Mouse (Mus musculus): ENCODE measurements around the gene Fgfr2.

Fgfr2 gene

DNA sequence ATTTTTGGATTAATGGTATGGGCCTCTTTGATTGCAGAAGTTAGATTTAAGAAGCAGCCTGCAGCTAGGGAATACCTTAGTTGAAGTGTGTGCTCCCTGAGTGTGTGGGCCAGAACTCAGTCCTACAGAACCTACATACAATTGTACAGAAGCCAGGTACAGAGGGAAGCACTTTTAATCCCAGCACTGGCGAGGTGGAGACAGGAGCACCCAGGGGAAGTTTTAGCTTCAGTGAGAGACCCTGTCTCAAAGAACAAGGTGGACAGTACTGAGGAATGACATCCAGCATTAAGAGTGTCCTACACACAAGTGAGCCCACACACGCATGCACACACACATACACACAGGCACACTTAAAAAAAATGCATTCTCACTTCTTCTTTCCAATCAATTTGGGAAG is 2545.1 kb downstream of the Fgfr2 start:
- DNase-seq (ENCODE audit: low spot score in 2 of 2): no peak

DNA sequence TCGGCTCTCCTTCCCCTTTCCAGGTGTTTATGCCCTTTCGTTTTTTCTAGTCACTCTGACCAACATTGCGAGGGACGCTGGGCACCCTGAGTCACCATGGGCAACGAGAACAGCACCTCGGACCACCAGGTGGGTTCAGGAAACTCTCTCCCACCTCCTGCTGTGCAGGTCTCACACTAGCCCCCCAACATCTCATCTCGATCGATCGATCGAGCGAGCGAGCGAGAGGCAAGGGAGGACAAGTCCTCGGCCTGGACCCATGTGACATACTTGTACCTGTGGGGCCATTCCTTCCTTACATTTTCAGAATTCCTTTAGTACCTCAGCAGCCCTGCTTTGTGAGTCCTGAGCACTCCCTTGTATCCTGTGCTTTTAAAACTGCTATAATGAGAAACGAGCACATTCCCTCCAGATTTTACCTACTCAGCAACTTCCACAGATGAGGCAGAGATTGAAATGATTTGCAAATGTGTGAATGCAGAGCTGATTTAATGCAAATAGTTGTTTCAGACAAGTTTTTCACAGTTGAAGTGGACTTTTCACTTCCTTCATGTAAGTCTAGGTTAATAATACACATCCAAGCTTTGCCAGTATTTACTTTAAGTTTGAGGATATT is 2545.7 kb downstream of the Fgfr2 start, which contains the start of gene Tacc2:
Gene Tacc2, plus strand, starts transcription at position 51 of the 616 bp plus-strand sequence.
- DNase-seq (ENCODE audit: low spot score in 2 of 2): no peak

DNA sequence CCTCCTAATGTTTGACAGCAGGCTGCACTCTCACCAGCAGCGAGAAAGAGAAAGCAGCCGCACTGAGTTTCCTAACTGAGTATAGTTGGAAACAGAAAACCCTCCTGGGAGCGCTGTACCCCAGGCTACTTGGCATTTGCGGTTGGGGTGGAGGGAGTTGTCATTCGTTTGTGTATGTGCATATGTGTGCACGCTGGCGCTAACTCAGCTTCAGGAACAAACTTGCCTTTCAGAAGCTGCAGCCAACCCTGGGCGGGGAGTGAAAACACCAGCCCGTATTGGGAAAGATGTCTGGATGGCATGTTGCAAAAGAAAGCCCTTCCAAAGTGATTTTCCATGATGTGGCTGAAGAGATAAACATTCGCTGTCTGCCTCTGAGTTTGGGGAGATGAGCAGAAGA is 2546.2 kb downstream of the Fgfr2 start:
- DNase-seq (ENCODE audit: low spot score in 2 of 2): no peak

DNA sequence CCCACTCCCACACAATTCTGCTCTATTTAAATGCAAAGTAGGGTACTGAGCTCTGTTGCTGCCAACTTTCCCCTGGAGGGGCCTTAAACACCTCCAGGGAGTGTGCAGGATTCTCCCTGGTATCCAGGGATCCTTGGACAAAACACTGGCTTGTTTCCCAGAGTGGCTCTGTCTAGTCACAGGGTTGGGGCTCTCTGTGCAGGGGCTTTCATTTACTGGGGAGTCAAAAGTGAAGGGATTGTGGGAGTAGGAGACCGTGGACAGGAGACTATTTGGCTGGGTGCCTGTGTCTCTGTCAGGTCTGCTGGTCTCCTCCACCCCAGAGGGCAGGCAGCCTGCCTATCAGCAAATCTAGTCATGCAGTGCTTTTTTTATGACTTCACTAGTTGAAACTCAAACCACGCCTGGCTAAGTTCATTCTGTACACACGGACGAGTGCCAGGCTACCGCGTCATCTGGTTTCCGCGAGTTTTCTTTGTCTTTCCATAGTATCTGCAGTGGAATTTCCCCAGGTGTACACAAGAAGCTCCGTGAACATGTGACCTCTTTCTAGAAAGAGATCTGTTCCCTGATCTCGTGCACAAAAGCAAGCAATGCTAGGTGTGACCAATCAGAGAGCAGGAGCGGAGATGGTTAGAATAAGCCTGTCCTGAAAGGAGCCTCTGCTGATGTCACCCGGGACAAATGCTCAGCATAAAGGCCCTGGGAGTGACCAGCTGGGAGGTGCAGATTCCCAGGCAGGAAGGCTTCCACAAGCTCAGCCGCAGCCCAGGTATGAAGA is 2548.7 kb downstream of the Fgfr2 start:
- DNase-seq (ENCODE audit: low spot score in 2 of 2): no peak

DNA sequence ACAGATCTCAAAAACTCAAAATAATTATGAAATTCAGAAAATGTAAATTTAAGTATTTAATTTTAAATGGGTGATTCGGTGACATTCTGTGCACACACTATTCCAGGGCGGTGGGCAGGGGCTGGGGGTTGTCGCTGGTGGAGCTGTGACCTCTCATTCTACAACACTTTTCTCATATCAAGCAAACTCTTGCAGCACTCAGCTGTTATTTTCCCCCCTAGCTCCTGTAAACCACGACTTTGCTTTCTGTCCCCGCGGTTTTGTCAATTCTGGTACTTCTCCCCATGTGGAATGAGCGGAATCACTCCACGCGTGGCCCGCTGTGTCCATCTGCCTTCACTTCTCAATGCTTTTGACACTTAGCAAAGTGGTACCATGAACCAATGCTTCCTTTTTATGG is 2549.4 kb downstream of the Fgfr2 start:
- DNase-seq (ENCODE audit: low spot score in 2 of 2): no peak

DNA sequence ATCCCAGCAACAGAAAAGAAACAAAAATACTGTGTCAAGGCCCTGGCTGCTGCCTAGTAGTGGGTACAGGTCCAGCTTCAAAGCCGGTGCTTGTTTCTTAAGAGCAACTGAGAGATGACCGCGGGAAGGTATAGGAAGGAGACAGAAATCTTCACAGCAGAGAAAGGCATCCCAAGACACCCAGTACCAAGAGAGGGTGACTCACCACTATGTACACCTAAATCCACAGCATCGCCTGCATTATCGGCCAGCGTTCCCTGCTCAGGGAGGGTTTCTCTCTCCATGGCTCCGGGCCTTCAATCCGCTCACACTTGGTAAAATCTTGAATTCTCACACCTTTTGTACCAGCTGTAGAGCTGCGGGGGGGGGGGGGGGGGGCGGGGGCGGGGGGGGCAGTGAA is 2550.3 kb downstream of the Fgfr2 start, which contains the start of gene Nsmce4a:
Gene Nsmce4a, minus strand, starts transcription at position 298 of the 400 bp plus-strand sequence.
- no peak for DNase-seq (ENCODE audit: low spot score in 2 of 2)

DNA sequence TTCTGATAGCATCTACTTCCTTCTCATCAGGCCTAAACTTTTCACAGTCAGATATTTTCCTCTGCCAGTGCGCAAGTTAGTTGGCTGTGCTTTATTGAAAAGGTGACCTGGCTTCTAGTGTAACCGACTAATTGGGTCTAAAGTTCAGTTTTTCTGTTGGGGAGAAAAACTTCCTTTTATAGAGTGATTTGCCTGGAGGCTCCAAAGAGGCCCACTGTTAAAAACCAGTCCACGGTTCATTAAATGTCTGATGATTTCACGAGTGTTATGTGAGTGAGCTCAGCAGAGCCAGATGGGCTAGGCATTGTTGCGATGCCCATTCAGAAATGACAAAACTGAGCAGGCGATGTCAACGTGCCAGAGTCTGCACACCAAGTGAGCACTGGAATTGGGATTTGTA is 2552.7 kb downstream of the Fgfr2 start:
- no peak for DNase-seq (ENCODE audit: low spot score in 2 of 2)

DNA sequence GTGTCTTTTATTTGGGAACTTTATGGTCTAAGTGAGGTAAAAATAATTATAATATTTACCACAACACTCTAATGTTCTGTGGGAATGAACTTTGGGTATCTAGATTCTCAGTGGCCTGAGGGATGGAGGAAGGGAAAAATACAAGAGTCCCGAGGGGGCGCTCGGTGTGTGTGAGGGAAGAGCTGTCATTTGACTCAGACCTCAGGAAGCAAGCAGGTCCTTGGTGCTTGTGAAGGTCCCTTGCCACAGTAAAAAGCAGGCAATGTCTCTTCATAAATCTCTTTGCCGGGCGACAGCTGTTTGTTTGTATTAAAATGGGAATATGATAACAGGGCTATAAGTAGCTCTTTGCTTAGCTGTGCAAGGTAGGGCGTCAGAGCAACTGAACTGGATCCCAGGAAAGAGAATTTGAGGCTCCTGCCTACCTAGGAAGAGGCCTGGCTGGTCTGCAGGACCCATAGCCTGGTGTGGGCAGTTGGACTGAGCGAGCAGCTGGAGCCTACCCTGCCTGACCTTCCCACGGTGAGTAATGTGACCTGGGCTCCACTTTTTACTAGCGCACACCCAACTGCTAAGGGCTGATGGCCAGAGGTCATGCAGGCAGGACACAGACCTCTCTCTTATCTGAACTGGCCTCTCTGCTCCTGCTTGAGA is 2554.2 kb downstream of the Fgfr2 start:
- DNase-seq (ENCODE audit: low spot score in 2 of 2): no peak

DNA sequence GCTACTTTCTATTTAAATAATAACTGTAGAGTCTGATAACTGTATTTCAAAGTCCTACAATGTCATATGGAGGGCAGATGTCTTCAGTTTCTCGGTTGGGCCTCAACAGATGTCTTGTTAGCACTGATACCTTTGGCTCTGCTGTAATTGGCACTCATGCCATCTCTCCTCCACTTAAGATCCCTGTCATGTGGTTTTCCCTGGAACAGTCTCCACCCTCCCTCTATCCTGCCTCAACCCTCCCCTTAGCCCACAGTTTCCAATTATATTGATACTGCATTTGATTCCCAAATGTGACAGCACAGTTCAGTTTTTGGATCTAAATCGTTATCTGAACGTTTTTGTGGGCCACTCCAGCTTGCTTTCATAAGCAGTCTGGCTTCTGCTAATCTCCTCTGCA is 2558.6 kb downstream of the Fgfr2 start:
- DNase-seq (ENCODE audit: low spot score in 2 of 2): no peak

DNA sequence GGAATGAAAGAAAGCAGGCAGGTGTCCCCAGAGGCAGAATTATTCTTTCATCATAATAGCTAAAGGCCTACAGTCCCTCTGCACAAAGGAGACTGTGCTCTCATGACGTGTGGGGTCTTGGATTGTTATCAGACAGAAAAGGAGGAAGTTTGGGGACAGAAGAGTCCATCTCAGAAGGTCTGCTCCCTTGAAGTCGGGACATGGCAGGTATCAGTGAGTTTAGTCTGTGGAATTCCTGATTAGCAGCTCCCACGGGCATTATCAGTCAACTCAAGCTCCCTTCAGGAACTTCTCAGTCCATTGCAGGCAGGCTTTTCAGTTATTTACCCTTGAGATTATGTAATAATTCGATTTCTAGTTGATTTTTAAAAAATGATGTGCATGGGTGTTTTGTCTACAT is 2559.3 kb downstream of the Fgfr2 start:
- DNase-seq (ENCODE audit: low spot score in 2 of 2): no peak

DNA sequence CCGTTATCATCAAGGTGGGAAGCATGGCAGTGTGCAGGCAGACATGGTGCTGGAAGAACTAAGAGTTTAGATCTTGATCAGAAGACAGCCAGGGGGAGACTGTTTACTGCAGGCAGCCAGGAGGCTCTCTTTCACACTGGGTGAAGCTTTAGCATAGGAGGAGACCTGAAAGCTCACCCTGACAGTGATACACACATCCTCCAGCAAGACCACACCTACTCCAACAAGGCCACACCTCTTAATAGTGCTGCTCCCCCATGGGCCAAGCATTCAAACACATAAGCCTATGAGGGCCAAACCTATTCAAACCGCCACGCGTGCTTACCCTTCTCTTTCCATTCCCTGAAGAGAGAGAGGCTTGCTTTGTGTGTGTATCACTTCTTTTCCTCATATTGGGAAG is 2559.9 kb downstream of the Fgfr2 start:
- no peak for DNase-seq (ENCODE audit: low spot score in 2 of 2)

DNA sequence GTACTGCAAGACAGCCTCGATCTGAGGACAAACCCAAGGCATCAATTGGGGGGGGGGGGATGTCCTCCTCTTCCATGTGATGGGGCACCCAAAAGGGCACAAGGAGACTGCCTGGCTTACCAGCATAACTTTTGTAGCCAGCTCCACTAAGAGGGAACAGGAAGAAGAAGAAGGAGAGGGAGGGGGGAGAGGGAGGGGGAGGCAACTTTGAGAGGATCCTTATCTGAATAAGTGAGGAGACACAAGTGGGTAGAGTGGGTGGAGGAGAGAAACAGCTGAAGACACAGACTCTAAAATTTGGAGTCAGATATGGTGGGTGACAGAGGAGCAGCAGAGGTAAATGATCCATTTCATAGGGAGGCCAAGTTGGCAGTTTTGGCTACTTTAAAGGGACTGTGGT is 2562.2 kb downstream of the Fgfr2 start:
- no peak for DNase-seq (ENCODE audit: low spot score in 2 of 2)

DNA sequence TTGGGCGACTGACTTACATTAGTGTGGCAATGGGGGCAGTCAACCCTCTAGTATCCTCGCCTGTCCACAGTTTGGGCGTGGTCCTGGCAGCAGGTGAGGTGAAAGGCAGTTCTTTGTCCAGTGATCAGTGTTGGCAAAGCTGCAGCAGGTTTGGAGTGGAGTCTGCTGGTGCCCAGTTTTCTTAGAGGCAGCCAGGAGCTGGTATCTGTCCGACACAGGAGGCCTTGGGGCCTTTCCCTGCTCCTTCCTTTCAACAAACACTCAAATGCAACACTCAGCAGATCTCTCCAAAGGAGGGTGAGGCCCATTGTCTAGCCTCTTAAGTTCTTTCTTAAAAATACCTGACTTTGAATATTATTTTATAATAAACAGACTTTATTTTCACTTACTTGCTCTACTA is 2564.6 kb downstream of the Fgfr2 start:
- DNase-seq (ENCODE audit: low spot score in 2 of 2): no peak

DNA sequence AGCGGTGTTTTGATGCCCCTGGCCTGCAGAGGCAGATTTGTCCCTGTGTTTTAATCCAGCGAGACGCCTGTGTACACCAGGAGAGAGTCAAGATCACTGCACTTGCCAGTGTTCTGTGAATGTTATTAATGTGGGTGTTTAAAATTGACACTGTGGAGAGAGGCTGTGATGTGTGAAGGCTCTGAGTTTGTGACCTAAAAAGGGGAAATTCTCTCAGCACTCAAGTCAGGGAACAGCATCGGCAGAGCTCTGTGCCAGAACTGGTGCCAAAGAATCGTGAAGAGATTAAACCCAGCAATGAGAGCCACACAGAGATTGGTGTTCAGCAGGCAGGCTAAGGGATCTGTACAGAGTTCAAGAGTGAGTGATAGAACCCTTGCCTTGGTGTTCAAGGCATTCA is 2567.6 kb downstream of the Fgfr2 start:
- DNase-seq (ENCODE audit: low spot score in 2 of 2): no peak

DNA sequence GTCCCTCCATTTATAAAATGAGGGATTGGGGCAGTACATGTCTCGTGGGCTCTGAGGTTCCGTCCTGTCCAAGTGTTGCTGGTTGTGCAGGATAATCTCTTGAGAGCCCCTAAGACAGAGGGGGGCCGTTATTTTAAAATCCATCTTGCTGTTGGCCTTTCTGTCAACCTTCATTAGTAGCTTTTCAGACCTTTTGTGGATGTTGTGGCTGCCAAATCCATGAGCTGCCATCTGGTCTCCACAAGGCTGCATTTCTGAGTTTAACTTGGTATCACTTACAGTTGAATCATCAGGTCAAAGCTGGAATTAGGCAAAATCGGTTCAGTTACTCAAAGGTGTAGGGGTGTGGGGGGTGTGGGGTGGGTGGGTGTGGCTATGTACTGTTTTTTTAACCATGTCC is 2569.8 kb downstream of the Fgfr2 start:
- DNase-seq (ENCODE audit: low spot score in 2 of 2): no peak

DNA sequence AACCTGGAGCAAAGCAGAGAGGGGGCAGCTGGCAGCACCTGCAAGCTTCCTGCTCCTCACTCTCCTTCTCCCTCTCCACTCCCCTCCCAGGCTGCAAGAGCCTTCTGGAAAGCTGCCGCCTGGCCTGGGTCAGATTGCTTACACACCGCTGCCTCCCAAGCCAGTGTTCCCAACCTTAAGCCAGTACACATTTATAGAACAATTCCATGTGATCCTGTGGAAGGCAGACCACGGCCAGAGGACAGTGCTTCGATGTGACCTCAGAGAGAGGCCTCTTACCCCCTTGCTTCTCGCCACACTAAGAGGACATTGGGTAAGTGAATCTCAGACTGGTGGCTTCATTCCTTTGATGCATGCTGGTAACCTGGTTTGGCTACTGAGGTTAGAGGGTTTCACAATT is 2570.4 kb downstream of the Fgfr2 start:
- DNase-seq (ENCODE audit: low spot score in 2 of 2): no peak

DNA sequence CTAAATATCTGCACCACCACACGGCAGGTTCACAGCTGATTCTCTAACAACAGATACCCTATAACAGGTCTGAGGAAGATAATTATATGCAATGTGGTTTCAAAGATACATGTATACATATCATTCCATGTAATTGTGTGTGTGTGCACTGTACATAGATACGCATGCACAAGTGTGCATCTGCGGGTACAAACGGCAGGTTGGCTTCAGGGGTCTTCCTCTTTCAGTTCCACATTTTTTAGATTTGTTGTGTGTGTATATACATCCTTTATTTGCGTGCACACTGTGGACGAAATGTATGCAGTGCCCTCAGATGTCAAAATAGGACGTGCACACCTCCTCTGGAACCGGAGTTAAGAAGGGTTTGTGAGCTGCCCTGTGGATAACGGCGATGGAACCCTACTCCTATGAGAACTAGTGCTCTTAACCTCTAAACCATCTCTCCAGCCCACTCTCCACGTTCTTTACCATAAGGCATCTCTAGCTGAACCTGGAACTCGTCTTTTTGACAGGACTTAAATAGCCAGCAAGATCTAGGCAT is 2575.4 kb downstream of the Fgfr2 start:
- DNase-seq (ENCODE audit: low spot score in 2 of 2): no peak

DNA sequence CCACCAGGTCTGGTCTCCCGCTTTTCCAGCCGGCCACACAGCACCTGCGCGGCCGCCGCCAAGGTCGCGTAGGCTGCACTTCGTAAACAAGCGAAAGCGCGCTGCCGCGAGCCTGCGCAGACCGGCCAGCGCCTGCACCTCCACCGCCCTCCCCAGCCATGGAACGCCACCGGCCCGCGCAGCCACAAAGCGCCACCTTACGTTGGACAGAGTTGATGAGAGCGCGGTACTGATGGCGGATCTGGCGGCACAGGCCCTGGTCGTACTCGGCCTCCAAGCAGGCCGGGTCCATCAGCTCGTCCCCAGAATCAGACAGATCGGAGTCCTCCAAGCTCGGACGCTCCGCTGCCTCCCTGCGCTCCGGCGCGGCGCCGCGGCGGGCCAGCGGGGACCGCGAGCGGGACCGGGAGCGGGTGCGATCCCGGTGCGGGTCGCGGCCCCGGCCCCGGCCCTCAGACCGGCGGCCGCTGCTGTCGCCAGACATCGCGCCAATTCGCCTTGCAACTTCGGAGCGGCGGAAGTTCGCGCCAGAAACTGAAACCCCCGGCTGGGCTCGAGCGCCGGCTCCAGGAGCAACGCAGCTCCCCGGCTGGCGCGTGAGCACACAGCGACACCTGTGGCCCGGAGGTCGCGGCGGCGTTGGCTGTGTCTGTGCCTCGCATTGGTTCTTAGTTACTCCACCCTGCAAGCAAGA is 2576.2 kb downstream of the Fgfr2 start:
- peak; percentile 85 to 90 for DNase-seq (ENCODE audit: low spot score in 2 of 2)

DNA sequence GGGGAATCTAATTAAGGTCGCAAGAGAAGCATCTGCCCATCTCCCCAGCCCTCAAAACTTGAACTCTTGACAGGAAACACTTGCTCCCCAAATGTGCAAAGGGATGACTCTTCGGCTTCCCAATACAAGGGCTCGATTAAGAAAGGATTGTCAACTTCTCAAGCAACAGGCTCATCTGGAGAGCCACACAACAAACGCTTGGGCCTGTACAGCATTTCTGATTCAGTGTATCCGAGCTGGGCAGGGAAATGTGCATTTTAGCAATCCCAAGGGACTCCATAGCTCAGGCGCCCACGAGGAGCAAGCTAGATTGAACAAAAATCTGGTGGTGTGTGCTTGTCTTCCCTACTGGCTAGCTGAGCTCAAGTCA is 2576.7 kb downstream of the Fgfr2 start:
- DNase-seq (ENCODE audit: low spot score in 2 of 2): no peak

DNA sequence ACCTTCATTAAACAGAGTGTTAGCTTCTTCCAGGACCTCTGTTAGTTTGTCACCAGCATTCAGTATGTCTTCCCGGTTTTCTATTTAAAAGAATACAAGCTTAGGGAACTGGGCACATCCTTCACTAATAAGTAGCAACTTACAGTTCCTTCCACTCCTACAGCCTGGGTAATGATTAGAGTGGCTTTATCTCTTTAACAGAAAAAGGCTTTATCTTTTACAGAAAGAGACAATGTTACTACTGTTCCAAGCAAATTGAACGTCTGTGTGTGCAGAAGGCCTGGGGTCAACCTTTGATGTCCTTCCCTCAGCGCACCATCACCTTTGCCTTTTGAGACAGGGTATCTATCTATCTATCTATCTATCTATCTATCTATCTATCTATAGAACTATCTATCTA is 2577.3 kb downstream of the Fgfr2 start:
- no peak for DNase-seq (ENCODE audit: low spot score in 2 of 2)

DNA sequence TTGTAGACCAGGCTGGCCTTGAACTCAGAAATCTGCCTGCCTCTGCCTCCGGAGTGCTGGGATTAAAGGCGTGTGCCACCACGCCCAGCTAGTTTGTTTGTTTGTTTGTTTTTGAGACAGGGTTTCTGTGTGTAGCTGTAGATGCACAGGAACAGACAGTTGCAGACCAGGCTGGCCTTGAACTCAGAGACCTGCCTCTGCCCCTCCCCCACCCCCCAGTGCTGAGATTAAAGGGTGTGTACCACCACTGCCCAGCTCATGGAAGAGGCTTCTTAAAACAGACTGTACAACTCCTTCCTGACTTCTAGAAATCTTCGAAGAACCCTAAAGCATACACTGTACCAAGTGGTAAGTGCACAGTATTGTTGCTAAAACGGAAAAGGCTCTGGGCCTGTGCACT is 2577.7 kb downstream of the Fgfr2 start:
- DNase-seq (ENCODE audit: low spot score in 2 of 2): no peak

DNA sequence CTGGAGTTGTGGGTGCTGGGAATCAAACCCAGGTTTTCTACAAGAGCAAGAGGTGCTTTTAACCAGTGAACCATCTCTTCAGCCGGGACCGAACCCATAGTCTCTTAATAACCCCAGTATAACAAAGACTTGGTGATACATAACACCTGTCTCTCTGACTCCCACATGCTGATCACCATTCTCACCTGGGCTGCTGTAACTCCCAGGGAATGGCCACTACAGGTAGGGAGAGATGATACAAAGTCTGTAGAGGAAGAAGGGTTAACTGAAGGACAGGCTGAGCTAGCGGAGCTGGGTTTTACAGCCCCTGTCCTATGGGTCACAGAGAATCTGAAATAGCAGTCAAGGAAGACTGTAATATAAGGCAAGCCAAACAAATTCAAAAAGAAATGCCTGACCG is 2580.0 kb downstream of the Fgfr2 start:
- DNase-seq (ENCODE audit: low spot score in 2 of 2): no peak
